Mouse (Mus musculus) megakaryocyte, embryonic 14.5 days (primary cell): ENCODE measurements around the gene Ankrd53.

ENCODE experiments used
- FLI1 ChIP-seq: IDR thresholded peaks from 2 replicates; pipeline ENCODE4 v1.6.1; 2012; ENCODE audit warnings: low read length, inconsistent platforms, mixed read lengths
- GATA1 ChIP-seq: IDR thresholded peaks from 3 replicates; pipeline ENCODE4 v1.6.1; 2012; ENCODE audit warnings: mixed read lengths, low read length, inconsistent platforms, borderline replicate concordance

DNA sequence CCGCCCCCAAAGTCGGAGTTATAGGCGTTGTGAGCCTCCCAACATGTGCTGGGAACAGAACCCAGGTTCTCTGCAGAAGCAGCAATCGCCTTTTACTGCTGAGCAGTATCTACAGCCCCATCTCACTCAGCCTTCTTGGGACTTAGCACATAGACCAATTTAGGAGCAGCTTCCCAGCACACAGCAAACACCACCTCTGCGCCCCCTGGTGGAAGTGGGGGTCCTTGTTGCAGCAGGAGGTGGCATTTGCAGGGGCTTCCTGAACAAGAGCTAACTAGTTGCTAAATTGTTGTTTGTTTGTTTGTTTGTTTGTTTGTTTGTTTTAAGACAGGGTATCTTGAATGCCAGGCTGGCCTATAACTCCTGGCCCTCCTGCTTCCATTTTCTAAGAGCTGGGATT lies 31.3 kb upstream of the Ankrd53 start:
- TF ChIP-seq FLI1: no peak
- no peak for TF ChIP-seq GATA1
